Mouse (Mus musculus): Measurements from ENCODE around the gene Slc10a4. TPM values are rescaled to one million over a fixed set of nuclear protein-coding genes. Genes with fewer than 3 reads are reported as not detected.
"Not testable (repeated sequence)": the region's sequence is repeated elsewhere in the genome, so short reads cannot be mapped to it uniquely, and the experiment has no call there.

Gene Slc10a4
- polyA plus RNA-seq, 1 experiment from 2014 or later, result 1.5 TPM

DNA sequence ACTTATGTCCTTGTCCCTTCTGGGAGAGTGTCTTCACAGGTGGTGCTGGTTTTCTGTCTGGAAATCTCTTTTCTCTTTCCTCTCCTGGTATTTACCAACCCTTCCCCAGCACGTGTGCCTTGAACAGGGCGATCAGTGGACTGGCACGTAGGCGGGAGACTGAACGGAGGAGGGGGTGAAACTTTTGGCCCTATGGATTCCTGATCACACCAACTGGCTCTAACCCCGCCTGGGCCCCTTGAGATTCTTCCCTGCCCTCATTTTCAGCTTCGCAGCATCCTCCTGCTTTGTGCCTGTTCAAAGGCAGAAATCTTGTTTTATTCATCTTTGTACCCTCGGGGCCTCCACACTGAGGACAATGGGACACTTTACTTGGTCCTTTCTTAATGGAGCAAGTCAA, 12.3 kb upstream of the Slc10a4 start:
- no peak for DNase-seq (ENCODE audit: low spot score)
- Histone ChIP-seq H3K9ac (ENCODE audit: low read depth, low read length) (no peak overlapping the region), H3K4me1 (replicated peaks; ENCODE audit: insufficient read depth, low read length) (0 out of 2 replicates have a peak, but pooled peaks cover 3% of the 10 kb centered on the region), H3K4me3 (replicated peaks; ENCODE audit: low read depth, low read length) (no peak overlapping the region), H3K9me3 (replicated peaks; ENCODE audit: low read length) (no peaks in the 10 kb centered on the region), H3K27ac (no peak overlapping the region), H3K27me3 (ENCODE audit: insufficient read depth, low read length) (no peaks in the 10 kb centered on the region), H3K36me3 (ENCODE audit: insufficient read depth, low read length) (no peaks in the 10 kb centered on the region), H3K4me2 (ENCODE audit: low read length) (no peak overlapping the region)
- TF ChIP-seq CTCF (IDR thresholded peaks at IDR 0.05; ENCODE audit: low read depth), result no peak
- no peak for ATAC-seq (replicated peaks; ENCODE audit: low FRiP score, low read depth)
- WGBS, result 48% methylated on average over 8 of the region's 8 CpGs

- no peak for TF ChIP-seq CTCF (IDR thresholded peaks at IDR 0.05; ENCODE audit: low read depth)
- H3K4me2 ChIP-seq (ENCODE audit: low read length), result no peak overlapping the region
- no peak overlapping the region for H3K27ac ChIP-seq
- H3K4me1 ChIP-seq (replicated peaks; ENCODE audit: insufficient read depth, low read length), result 0 out of 2 replicates have a peak, but pooled peaks cover 2% of the 10 kb centered on the region
- H3K4me3 ChIP-seq (replicated peaks; ENCODE audit: low read depth, low read length), result no peak overlapping the region
- no peak for DNase-seq (ENCODE audit: low spot score)
- WGBS, result 60% methylated on average over 2 of the region's 2 CpGs
- H3K36me3 ChIP-seq (ENCODE audit: insufficient read depth, low read length), result no peaks in the 10 kb centered on the region
- H3K9ac ChIP-seq (ENCODE audit: low read depth, low read length), result no peak overlapping the region
- H3K9me3 ChIP-seq (replicated peaks; ENCODE audit: low read length), result no peaks in the 10 kb centered on the region
- no peaks in the 10 kb centered on the region for H3K27me3 ChIP-seq (ENCODE audit: insufficient read depth, low read length)
- no peak for ATAC-seq (replicated peaks; ENCODE audit: low FRiP score, low read depth)
Observed at GRCm38 (mm10) chr5:72994928-72995327, 11.8 kb upstream of the Slc10a4 start.

DNA sequence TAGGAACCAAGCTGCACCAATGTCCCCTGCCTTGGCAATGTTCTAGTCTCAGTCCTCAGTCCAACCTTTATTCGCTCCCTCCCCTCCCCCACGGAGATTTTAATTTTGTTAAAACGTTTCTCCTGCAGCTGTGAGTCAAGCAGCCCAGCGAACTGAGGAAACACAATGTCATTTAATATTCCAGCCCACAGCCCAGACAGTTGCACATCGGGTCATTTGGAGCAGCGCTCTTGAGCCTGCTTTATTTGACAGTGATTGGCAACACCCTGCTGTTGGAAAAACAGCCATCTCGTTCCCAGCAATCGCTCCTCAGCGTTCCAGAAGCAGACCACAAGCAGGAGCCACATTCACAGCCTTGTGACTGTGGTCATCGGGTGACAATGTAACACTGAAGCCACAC, 11.3 kb upstream of the Slc10a4 start:
- Histone ChIP-seq H3K36me3 (ENCODE audit: insufficient read depth, low read length) (no peaks in the 10 kb centered on the region), H3K4me2 (ENCODE audit: low read length) (no peak overlapping the region), H3K4me3 (replicated peaks; ENCODE audit: low read depth, low read length) (no peak overlapping the region), H3K9me3 (replicated peaks; ENCODE audit: low read length) (no peaks in the 10 kb centered on the region), H3K9ac (ENCODE audit: low read depth, low read length) (no peak overlapping the region), H3K27me3 (ENCODE audit: insufficient read depth, low read length) (no peaks in the 10 kb centered on the region), H3K4me1 (replicated peaks; ENCODE audit: insufficient read depth, low read length) (no peaks in the 10 kb centered on the region), H3K27ac (no peak overlapping the region)
- ATAC-seq (replicated peaks; ENCODE audit: low FRiP score, low read depth) (no peak), DNase-seq (ENCODE audit: low spot score) (peak; percentile 64)
- WGBS, result 15% methylated on average over 10 of the region's 10 CpGs
- TF ChIP-seq CTCF (IDR thresholded peaks at IDR 0.05; ENCODE audit: low read depth), result no peak

DNA sequence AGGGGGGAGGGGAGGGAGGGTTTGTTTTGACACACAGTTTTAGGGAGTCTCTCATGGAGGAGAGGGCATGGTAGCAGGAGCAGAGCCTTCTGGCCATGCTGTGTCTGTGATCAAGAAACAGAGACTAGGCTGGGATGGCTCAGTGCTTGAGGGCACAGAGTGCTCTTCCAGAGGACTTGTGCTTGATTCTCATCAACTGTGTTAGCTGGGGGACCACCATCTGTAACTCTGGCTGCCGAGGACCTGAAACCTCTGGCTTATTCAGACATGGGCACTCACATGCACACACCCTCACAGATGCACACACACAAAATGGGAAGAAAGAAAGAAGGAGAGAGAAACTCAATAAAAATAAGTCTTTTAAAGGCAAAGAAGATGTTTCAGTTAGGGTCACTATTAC, 8.1 kb upstream of the Slc10a4 start:
- not testable (repeated sequence) for H3K4me2 ChIP-seq (ENCODE audit: low read length); H3K4me1 ChIP-seq (replicated peaks; ENCODE audit: insufficient read depth, low read length); H3K9ac ChIP-seq (ENCODE audit: low read depth, low read length); H3K4me3 ChIP-seq (replicated peaks; ENCODE audit: low read depth, low read length); H3K27me3 ChIP-seq (ENCODE audit: insufficient read depth, low read length); ATAC-seq (replicated peaks; ENCODE audit: low FRiP score, low read depth); H3K9me3 ChIP-seq (replicated peaks; ENCODE audit: low read length); H3K27ac ChIP-seq; H3K36me3 ChIP-seq (ENCODE audit: insufficient read depth, low read length); DNase-seq (ENCODE audit: low spot score)
- 76% methylated on average over 1 of the region's 1 CpGs for WGBS

GRCm38 (mm10) chr5:73004046-73004445, 2.6 kb upstream of the Slc10a4 start:
- Histone ChIP-seq H3K9ac (ENCODE audit: low read depth, low read length) (no peak overlapping the region), H3K9me3 (replicated peaks; ENCODE audit: low read length) (no peaks in the 10 kb centered on the region), H3K4me1 (replicated peaks; ENCODE audit: insufficient read depth, low read length) (peaks cover 4% of the 10 kb centered on the region; the same call in 1 of the 2 replicates), H3K36me3 (ENCODE audit: insufficient read depth, low read length) (no peaks in the 10 kb centered on the region), H3K4me2 (ENCODE audit: low read length) (no peak overlapping the region), H3K27ac (no peak overlapping the region), H3K4me3 (replicated peaks; ENCODE audit: low read depth, low read length) (no peak overlapping the region), H3K27me3 (ENCODE audit: insufficient read depth, low read length) (peaks cover 9% of the 10 kb centered on the region; the same call in 1 of the 2 replicates)
- DNase-seq (ENCODE audit: low spot score) (no peak), ATAC-seq (replicated peaks; ENCODE audit: low FRiP score, low read depth) (no peak)
- no peak for TF ChIP-seq CTCF (IDR thresholded peaks at IDR 0.05; ENCODE audit: low read depth)
- 77% methylated on average over 5 of the region's 5 CpGs for WGBS

- no peak for TF ChIP-seq CTCF (IDR thresholded peaks at IDR 0.05; ENCODE audit: low read depth)
- no peaks in the 10 kb centered on the region for H3K36me3 ChIP-seq (ENCODE audit: insufficient read depth, low read length)
- H3K9ac ChIP-seq (ENCODE audit: low read depth, low read length), result no peak overlapping the region
- 29% methylated on average over 5 of the region's 5 CpGs for WGBS
- H3K27ac ChIP-seq, result no peak overlapping the region
- peak overlapping the region; percentile 35; the same call in 1 of the 2 replicates for H3K4me3 ChIP-seq (replicated peaks; ENCODE audit: low read depth, low read length)
- H3K27me3 ChIP-seq (ENCODE audit: insufficient read depth, low read length), result peaks cover 9% of the 10 kb centered on the region; the same call in 1 of the 2 replicates
- no peak for ATAC-seq (replicated peaks; ENCODE audit: low FRiP score, low read depth)
- no peak for DNase-seq (ENCODE audit: low spot score)
- H3K4me1 ChIP-seq (replicated peaks; ENCODE audit: insufficient read depth, low read length), result peaks cover 4% of the 10 kb centered on the region; the same call in 1 of the 2 replicates
- no peaks in the 10 kb centered on the region for H3K9me3 ChIP-seq (replicated peaks; ENCODE audit: low read length)
- no peak overlapping the region for H3K4me2 ChIP-seq (ENCODE audit: low read length)
Observed at GRCm38 (mm10) chr5:73007582-73007959, 888 bp downstream of the Slc10a4 start.

- 44% methylated on average over 8 of the region's 8 CpGs for WGBS
- not testable (repeated sequence) for H3K36me3 ChIP-seq (ENCODE audit: insufficient read depth, low read length); H3K9me3 ChIP-seq (replicated peaks; ENCODE audit: low read length); ATAC-seq (replicated peaks; ENCODE audit: low FRiP score, low read depth); H3K4me3 ChIP-seq (replicated peaks; ENCODE audit: low read depth, low read length); DNase-seq (ENCODE audit: low spot score); H3K9ac ChIP-seq (ENCODE audit: low read depth, low read length); H3K4me1 ChIP-seq (replicated peaks; ENCODE audit: insufficient read depth, low read length); H3K4me2 ChIP-seq (ENCODE audit: low read length); H3K27ac ChIP-seq; H3K27me3 ChIP-seq (ENCODE audit: insufficient read depth, low read length)
- peak; percentile 42; the same call in 1 of the 2 replicates for TF ChIP-seq CTCF (IDR thresholded peaks at IDR 0.05; ENCODE audit: low read depth)
Observed at GRCm38 (mm10) chr5:73008230-73008629, 1.5 kb downstream of the Slc10a4 start.

DNA sequence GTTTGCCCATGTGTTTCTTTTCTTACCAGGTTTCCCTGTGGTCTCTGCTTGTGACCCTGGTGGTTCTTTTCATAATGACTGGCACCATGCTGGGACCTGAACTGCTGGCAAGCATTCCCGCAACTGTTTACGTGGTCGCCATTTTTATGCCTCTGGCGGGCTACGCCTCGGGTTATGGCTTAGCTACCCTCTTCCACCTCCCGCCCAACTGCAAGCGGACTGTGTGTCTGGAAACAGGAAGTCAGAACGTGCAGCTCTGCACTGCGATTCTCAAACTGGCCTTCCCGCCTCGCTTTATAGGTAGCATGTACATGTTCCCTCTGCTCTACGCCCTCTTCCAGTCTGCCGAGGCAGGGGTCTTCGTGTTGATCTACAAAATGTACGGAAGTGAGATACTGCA, 5.1 kb downstream of the Slc10a4 start:
- not testable (repeated sequence) for H3K9ac ChIP-seq (ENCODE audit: low read depth, low read length); H3K4me3 ChIP-seq (replicated peaks; ENCODE audit: low read depth, low read length); H3K4me2 ChIP-seq (ENCODE audit: low read length); ATAC-seq (replicated peaks; ENCODE audit: low FRiP score, low read depth); H3K36me3 ChIP-seq (ENCODE audit: insufficient read depth, low read length); H3K4me1 ChIP-seq (replicated peaks; ENCODE audit: insufficient read depth, low read length); H3K27me3 ChIP-seq (ENCODE audit: insufficient read depth, low read length); DNase-seq (ENCODE audit: low spot score); H3K9me3 ChIP-seq (replicated peaks; ENCODE audit: low read length); H3K27ac ChIP-seq
- WGBS, result 91% methylated on average over 15 of the region's 16 CpGs

GRCm38 (mm10) chr5:73012884-73013610, 6.4 kb downstream of the Slc10a4 start:
- WGBS, result 27% methylated on average over 23 of the region's 27 CpGs
- not testable (repeated sequence) for H3K27ac ChIP-seq; H3K27me3 ChIP-seq (ENCODE audit: insufficient read depth, low read length); H3K4me3 ChIP-seq (replicated peaks; ENCODE audit: low read depth, low read length); DNase-seq (ENCODE audit: low spot score); H3K36me3 ChIP-seq (ENCODE audit: insufficient read depth, low read length); ATAC-seq (replicated peaks; ENCODE audit: low FRiP score, low read depth); H3K9me3 ChIP-seq (replicated peaks; ENCODE audit: low read length); H3K4me1 ChIP-seq (replicated peaks; ENCODE audit: insufficient read depth, low read length); H3K9ac ChIP-seq (ENCODE audit: low read depth, low read length)
- H3K4me2 ChIP-seq (ENCODE audit: low read length), result peak overlapping the region; percentile 56; the same call in 1 of the 2 replicates

Measured in kidney, postnatal 0 days (tissue).